Mouse (Mus musculus): ENCODE data around the gene Pan2.
"Not testable (repeated sequence)": the region's sequence is repeated elsewhere in the genome, so short reads cannot be mapped to it uniquely, and the experiment has no call there.

Gene Pan2

DNA sequence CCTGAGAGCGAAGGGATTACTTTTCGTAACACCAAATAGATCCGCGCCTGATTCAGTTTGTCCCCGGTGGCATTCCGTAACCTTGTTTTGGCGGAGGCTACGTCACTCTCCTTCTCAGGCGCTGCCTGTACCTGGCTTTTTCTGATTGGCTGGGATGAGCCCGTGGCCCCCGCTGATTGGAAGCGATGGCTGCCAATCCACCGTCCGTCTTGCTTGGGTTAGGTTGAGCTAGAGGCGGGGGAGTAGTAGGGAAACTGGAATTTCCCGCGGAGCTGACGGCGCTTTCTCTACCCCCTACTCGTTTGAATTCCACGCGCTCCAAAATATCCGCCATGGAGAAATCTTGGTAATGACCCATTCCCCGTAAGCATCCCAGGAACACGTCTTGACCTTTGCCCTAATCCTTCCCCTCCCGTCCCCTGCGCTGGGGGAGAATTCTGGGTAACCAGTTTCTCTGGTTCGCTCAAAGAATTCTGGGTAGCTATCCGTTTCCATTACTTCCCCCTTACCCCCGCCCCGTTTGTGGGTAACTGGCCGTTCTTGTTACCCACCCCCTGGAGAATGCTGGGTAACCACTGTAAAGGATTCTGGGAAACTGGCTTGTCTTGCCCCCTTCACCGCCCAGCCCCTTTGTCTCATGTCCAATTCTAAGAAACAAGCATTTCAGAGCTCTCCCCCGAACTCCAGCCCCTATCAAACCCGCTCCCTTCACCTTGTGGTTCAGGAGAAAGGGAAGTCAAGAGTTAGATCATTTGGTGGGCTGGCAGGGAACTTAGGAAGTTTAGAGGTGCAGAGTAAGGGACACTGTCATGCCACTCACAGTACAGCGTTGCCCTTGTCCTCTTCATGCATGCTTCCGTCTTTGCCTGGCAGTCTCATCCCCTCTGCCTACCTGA is at the start of gene Pan2:
Gene Pan2 (plus strand): TSS at position 210 of the 896 bp plus-strand sequence.
- peak; percentile 99 to 100 for DNase-seq

DNA sequence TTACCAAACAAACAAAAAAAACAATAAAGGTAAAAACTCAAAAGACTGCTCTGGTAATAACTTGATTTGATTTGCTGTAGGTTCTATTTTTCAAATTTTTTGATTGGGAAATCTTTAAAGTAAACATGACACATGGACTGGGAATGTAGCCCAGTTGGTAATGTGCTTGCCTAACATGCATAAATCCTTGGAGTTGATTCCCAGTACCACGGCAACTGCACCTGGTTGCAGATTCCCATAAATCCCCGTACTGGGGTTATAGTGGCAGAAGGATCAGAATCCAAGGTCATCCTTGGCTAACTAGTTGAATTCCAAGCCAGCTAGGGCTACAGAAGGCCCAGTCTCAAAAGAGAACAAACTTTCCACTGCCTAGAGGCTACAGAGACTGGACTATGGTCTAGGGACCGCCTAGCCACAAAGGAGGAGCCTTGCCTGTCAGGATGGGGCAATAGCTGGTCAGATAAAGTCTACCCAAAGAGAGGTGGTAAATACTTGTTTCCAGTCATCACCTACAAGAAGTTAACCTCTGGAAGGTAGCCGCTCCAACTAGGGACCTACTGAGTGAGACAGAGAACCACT is 49.4 kb upstream of the Pan2 start, which contains the start of gene Apon:
Gene Apon (plus strand): TSS at position 420 of the 579 bp plus-strand sequence.
- no peak for DNase-seq

- no peak for DNase-seq
These were observed 47.2 kb upstream of the Pan2 start for GRCm38 (mm10) chr10:128255925-128256324.

- DNase-seq = no peak
These were observed 46.8 kb upstream of the Pan2 start for GRCm38 (mm10) chr10:128256328-128256727.

DNA sequence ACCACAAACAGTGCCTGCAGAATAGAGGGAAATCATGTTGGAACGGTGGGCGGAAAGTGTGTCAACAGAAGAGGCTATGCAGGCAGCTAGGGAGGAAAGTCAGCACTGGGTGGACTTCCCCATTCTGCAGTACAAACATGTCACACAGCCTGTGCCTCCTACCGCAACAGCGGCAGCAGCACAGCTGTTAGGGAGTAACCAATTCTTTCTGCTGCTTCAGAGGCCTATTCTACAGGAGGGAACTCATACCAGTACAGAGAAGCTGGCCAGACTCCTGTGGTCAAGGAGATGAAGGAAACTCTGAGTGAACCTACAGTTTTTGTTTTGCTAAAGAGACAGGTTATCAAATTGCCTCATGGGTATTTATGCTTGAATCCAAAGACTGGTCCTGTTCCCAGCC is 44.2 kb upstream of the Pan2 start:
- DNase-seq = no peak

DNA sequence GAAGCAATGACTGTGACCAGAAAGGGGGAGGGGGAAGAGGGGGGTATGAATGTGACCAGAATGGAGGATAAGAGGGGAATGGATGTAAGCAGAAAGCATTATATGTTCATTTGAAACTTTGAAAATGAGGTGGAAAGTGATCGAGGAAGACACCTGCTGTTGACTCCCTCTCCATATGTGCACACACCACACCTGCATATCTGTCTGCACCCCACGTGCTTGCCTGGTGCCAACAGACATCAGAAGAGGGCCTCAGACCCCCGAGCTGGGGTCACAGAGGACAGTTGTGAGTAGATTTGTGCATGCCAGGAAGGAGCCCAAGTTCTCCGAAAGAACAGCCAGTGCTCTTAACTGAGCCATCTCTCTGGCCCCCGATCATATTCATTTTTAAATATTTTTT is 43.2 kb upstream of the Pan2 start:
- no peak for DNase-seq

DNA sequence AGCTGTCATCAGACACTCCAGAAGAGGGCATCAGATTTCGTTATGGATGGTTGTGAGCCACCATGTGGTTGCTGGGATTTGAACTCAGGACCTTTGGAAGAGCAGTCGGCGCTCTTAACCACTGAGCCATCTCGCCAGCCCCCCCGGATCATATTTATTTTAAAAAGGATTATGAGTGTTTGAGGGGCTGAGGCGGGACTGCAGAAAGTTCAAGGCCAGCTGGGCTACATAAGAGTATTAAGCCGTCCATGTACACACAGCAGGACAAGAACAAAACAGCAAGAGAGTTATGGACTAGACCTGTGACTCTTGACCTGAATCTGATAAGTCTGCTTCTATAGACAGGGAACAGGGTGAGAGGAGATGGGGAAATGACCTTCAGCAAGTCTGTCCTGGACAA is 42.8 kb upstream of the Pan2 start:
- not testable (repeated sequence) for DNase-seq

DNA sequence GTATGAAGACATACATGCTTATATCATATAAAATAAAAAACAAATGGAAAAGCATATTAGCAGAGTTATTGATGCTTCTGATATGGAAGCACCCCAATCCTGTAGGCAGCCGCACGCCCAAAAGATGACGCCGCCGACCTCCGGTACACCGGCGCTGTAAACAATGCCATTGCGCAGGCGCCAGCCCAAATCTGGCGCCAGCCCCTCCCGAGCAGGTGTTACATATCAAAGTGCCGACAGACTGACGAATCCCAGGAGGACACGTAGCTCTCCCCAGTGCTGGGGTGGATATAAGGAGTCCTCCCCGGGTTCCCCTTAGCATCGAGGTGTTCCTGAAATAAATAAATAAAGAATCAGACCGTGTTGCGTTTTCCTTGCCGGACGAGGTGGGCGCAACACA is 40.8 kb upstream of the Pan2 start:
- DNase-seq = no peak

DNA sequence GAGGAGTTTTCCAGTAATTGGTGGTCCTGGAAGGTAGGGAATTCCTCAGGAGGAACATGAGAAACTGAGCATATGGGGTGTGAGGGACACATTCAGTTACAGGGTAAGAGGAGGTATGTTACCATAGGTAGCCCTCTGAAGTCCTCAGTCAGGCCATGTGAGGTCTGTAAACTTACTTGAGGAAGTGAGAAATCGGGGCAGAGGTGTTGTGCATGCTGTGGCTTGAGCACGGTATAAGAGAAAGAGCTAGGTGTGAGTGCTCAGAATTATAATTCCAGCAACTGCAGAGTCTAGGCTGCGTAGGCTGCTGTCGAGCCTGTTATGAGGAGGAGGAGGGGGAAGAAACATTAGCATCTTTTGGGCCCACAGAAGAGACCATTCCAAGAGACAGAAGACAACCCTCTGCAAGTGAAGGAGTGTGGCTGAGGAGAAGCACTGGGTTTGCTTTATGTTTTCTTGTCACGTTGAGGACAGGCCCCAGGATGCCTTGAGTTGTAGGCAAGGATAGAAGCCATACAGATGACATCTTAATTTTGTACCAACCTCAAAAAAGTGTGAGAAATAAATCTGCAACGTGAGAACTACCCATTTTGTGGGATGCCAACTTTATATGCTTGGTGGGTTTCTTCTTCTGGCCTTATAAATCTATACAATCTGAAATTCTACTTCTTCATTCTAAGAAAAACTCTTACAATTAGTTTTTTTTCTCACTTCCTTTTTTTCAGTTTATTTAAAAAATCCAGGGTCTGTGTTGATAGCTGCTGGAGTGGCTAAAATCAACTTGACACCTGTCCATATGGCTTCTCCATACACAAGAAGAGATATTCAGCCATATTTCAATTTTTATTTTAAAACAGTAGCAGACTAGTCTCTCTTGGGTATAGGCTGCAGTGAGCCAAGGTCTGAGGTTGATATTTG is 39.5 kb upstream of the Pan2 start:
- no peak for DNase-seq

- DNase-seq = no peak
These were observed 34.8 kb upstream of the Pan2 start, which contains the start of gene Apof for GRCm38 (mm10) chr10:128268371-128268770. Apof (plus strand) TSS chr10:128268671.

DNA sequence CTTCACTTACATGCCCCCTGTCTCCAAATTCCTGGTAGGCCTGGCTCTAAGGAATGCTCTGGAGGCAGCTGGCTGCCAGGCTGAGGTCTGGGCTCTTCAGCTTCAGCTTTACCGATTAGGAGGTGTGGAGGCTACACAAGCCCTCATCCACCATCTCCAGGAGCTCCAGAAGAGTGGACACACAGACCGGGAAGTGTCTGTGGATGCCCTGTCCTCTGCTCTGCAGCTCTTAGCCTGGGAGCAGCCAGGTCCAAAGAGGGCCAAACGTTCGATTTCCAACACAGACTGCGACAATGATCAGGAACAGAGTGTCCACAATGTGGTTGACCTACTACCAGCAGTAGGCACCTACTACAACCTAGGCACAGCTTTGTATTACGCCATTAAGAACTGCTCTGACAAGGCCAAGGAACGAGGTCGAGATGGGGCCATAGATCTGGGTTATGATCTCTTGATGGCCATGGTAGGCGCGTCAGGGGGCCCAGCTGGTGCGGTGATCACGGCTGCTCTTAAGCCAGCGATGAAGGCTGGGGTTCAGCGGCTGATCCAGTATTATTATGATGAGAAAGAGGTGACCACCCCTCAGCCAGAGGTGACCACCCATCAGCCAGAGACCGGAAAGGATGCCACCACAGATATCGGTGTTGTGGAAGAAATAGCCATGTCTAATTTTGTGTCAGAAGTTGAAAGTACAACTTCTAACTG is 33.8 kb upstream of the Pan2 start:
- DNase-seq = no peak

GRCm38 (mm10) chr10:128270287-128270841 is 32.8 kb upstream of the Pan2 start, which contains the start of gene Stat2:
Stat2 (plus strand) TSS chr10:128270559.
- peak; percentile 99 for DNase-seq

DNA sequence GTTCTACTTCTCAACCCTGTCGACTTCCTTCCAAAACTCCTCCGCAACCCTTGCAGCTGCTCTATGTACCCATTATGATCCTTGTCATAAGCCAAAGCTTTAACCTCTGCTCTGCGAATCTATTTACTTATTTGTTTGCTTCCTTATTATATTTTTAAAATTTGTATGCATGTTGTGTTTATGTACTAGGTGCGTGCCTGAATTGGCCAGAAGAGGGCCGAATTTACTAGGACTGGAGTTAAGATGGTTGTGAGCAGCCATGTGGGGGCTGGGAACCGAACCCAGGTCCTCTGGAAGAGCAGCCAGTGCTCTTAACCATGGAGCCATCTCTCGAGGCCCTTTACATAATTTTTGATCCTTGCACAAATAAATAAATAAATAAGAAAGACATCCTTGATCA is 32.3 kb upstream of the Pan2 start:
- DNase-seq = no peak

DNA sequence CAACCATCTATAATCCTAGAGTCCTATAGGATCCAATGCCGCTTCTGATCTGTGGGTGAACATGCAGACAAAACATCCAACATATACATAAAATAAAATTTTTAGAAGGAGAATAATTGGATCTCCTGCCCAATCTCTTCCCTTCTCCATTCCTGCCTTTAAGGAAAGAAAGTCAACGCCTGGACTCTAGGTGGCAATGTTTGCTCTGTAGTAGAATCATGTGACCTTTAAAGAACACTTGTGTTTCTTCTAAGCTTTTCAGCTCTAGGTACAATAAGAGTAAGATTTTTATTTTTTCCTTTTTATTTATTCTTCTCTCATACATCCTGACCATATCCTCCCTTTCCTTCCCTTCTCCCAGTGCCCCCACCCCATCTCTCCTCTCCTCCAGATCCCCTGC is 31.3 kb upstream of the Pan2 start:
- DNase-seq = peak; percentile 26 to 54

DNA sequence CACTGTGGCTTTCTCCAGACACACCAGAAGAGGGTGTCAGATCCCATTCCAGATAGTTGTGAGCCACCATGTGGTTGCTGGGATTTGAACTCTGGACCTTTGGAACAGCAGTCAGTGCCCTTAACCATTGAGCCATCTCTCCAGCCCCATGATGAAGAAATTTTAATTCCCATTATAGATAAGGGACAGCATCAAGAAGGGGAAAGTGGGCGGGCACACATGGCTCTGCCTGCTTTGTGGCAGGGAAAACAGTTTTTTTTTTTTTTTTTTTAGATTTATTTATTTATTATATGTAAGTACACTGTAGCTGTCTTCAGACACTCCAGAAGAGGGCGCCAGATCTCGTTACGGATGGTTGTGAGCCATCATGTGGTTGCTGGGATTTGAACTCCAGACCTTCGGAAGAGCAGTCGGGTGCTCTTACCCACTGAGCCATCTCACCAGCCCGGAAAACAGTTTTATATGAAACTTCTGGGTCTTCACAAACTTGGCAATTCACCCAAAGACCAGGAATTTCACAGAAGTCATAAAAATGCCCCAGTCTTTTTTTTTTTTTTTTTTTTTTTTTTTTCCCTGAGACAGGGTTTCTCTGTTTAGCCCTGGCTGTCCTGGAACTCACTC is 30.2 kb upstream of the Pan2 start:
- DNase-seq = not testable (repeated sequence)

DNA sequence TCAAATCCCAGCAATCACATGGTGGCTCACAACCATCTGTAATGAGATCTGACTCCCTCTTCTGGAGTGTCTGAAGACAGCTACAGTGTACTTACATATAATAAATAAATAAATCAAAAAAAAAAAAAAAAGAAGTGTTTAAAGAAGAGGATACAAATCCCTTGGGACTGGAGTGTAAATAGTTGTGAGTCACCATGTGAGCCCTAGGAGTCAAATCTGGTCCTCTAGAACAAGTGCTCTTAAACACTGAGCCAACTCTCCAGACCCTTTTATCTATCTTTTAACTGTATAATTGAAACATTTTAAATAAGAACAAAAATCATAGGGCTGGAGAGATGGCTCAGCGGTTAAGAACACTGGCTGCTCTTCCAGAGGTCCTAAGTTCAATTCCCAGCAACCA is 27.8 kb upstream of the Pan2 start:
- not testable (repeated sequence) for DNase-seq

GRCm38 (mm10) chr10:128278158-128278557 is 25.0 kb upstream of the Pan2 start:
- DNase-seq = no peak

- peak; percentile 50 to 57 for DNase-seq
These were observed 22.2 kb upstream of the Pan2 start for GRCm38 (mm10) chr10:128280943-128281342.

GRCm38 (mm10) chr10:128281682-128282081 is 21.5 kb upstream of the Pan2 start:
- peak in 1 of 2 experiments; percentile 25 for DNase-seq

- peak; percentile 35 to 48 for DNase-seq
These were observed 20.2 kb upstream of the Pan2 start for GRCm38 (mm10) chr10:128282886-128283450.

Measured in kidney, postnatal 36 days (tissue).